Mouse (Mus musculus) telencephalon, adult 2 months (tissue): ENCODE measurements around the gene Ogfod2.

Experiments
- DNase-seq: peaks from one replicate; pipeline ENCODE4 v3.0.0-alpha.2; 2011; ENCODE audit warnings: low read depth, low spot score

The Ogfod2 gene

GRCm38 (mm10) chr5:124152734-124153133, 40.6 kb downstream of the Ogfod2 start:
- DNase-seq: no peak

- DNase-seq: no peak
Observed at GRCm38 (mm10) chr5:124155943-124156342, 43.8 kb downstream of the Ogfod2 start.

- no peak for DNase-seq
Observed at GRCm38 (mm10) chr5:124158305-124158704, 46.2 kb downstream of the Ogfod2 start.

GRCm38 (mm10) chr5:124159453-124159852, 47.4 kb downstream of the Ogfod2 start:
- no peak for DNase-seq

- no peak for DNase-seq
Observed at GRCm38 (mm10) chr5:124161831-124162230, 49.7 kb downstream of the Ogfod2 start.

DNA sequence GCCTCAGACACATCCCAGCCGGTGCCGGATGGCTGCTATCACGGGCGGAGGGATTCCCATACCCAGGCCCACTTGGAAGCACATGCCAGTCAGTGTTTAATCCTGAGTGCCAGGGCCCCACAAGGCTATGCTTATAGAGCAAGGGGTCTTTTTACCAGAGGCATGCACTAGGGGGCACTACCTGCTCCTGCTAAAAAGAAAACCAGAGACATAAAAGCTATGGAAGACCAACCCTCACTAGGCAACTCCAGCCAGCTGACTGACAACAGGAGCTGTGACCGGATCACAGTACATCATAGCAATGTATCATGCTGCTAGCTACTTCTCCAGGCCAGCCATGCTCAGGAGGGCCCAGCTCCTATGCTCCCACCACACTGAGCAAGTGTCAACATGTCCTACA, 50.5 kb downstream of the Ogfod2 start:
- DNase-seq: no peak

DNA sequence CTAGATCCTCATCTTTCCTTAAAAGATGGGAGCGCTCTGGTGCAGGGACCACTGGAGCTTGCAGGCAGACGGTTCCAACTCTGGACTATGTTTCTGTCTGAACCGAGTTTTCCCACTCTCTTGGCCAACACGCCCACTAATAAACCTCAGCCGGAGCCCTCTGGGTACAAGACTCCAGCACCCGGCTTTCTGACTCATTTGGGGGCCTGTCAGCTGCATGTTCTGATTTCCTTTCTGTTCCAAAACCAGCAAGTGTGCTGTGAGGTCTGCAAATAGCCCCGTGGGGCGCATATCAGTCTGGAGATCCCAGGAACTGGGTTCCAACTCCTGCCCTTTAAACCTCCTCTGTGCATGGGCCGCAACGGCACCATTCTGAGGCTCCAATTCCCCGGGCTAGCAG, 51.3 kb downstream of the Ogfod2 start:
- DNase-seq: no peak
